Mouse (Mus musculus) right cerebral cortex, postnatal 36 days (tissue): ENCODE measurements at regions not wholly inside any gene's neighbourhood (a gene's known extent, or its start where the extent isn't known, plus 50 kb on each side); places are given as distances from the start of the nearest gene placed in this dataset.

Experiments used
- DNase-seq, 2 experiments: peaks; one replicate each; pipeline ENCODE4 v3.0.0; 2022; ENCODE audit warnings: low spot score in 2 of 2, mixed read lengths in 1 of 2

GRCm38 (mm10) chr11:6924476-6924875 is 87.0 kb upstream of the Gm11983 start:
- no peak for DNase-seq

GRCm38 (mm10) chr11:6923917-6924316 is 86.5 kb upstream of the Gm11983 start:
- no peak for DNase-seq

- DNase-seq: no peak
Observed at GRCm38 (mm10) chr11:6918546-6918945, 81.1 kb upstream of the Gm11983 start.

- no peak for DNase-seq
Observed at GRCm38 (mm10) chr11:6905630-6906029, 68.2 kb upstream of the Gm11983 start.

GRCm38 (mm10) chr11:6902991-6903390 is 65.5 kb upstream of the Gm11983 start:
- no peak for DNase-seq

GRCm38 (mm10) chr11:6902271-6902670 is 64.8 kb upstream of the Gm11983 start:
- no peak for DNase-seq

GRCm38 (mm10) chr11:6900769-6901481 is 63.5 kb upstream of the Gm11983 start:
- DNase-seq: no peak

GRCm38 (mm10) chr11:6900357-6900756 is 62.9 kb upstream of the Gm11983 start:
- no peak for DNase-seq

- peak; percentile 36 to 38 for DNase-seq
Observed at GRCm38 (mm10) chr11:6899271-6900005, 62.0 kb upstream of the Gm11983 start.

GRCm38 (mm10) chr11:6898357-6899097 is 61.1 kb upstream of the Gm11983 start:
- DNase-seq: no peak

GRCm38 (mm10) chr11:6895786-6896093 is 58.3 kb upstream of the Gm11983 start:
- no peak for DNase-seq

GRCm38 (mm10) chr11:6894911-6895785 is 57.7 kb upstream of the Gm11983 start:
- DNase-seq: no peak

GRCm38 (mm10) chr11:6893734-6894133 is 56.3 kb upstream of the Gm11983 start:
- DNase-seq: no peak

GRCm38 (mm10) chr11:6893063-6893462 is 55.6 kb upstream of the Gm11983 start:
- DNase-seq: no peak

GRCm38 (mm10) chr11:6890450-6890849 is 53.0 kb upstream of the Gm11983 start:
- DNase-seq: no peak

GRCm38 (mm10) chr11:6889660-6890185 is 52.3 kb upstream of the Gm11983 start:
- peak; percentile 12 to 34 for DNase-seq

- DNase-seq: no peak
Observed at GRCm38 (mm10) chr11:6889120-6889519, 51.7 kb upstream of the Gm11983 start.
